Mouse (Mus musculus) neural tube, embryonic 11.5 days (tissue): ENCODE results near the gene Amacr. TPM values are rescaled to one million over a fixed set of nuclear protein-coding genes. Genes with fewer than 3 reads are reported as not detected.
"Not testable (repeated sequence)": the region's sequence is repeated elsewhere in the genome, so short reads cannot be mapped to it uniquely, and the experiment has no call there.

Experiments
- ATAC-seq: fragments of 200-750 bp; cut with Nextera tagmentation; 2 replicates; pipeline ENCODE4 v1.8.0; 2017; ENCODE audit warnings: moderate number of reproducible peaks, mild to moderate bottlenecking, moderate TSS enrichment, moderate library complexity; ENCODE audit not compliant: insufficient read depth, low FRiP score, low TSS enrichment
- DNase-seq: peaks from one replicate; pipeline ENCODE4 v3.0.0-alpha.2; 2015; ENCODE audit warnings: low spot score
- H3K27ac ChIP-seq: fragments of 300-500 bp; sonication (generic); 2 replicates; pipeline ENCODE4 v1.5.1; 2014; ENCODE audit warnings: low read depth, mild to moderate bottlenecking, low read length
- H3K27me3 ChIP-seq: fragments of 300-500 bp; sonication (generic); 2 replicates; pipeline ENCODE4 v1.6.1; 2014; ENCODE audit warnings: mild to moderate bottlenecking, low read length, mixed read lengths; ENCODE audit not compliant: control insufficient read depth, insufficient read depth
- H3K36me3 ChIP-seq: fragments of 300-500 bp; sonication (generic); 2 replicates; pipeline ENCODE4 v1.6.1; 2014; ENCODE audit warnings: mild to moderate bottlenecking, low read length, moderate library complexity, mixed read lengths; ENCODE audit not compliant: control insufficient read depth, insufficient read depth
- H3K4me1 ChIP-seq: fragments of 300-500 bp; sonication (generic); 2 replicates; pipeline ENCODE4 v1.6.1; 2014; ENCODE audit warnings: low read length, mixed read lengths; ENCODE audit not compliant: control insufficient read depth, insufficient read depth
- H3K4me2 ChIP-seq: fragments of 300-500 bp; sonication (generic); 2 replicates; pipeline ENCODE4 v1.6.1; 2014; ENCODE audit warnings: low read depth, mild to moderate bottlenecking, moderate library complexity
- H3K4me3 ChIP-seq: fragments of 300-500 bp; sonication (generic); 2 replicates; pipeline ENCODE4 v1.5.1; 2014; ENCODE audit warnings: low read depth, low read length
- H3K9ac ChIP-seq: fragments of 300-500 bp; sonication (generic); 2 replicates; pipeline ENCODE4 v1.6.1; 2014; ENCODE audit warnings: mild to moderate bottlenecking, low read length
- H3K9me3 ChIP-seq: fragments of 300-500 bp; sonication (generic); 2 replicates; pipeline ENCODE4 v1.6.1; 2016; ENCODE audit warnings: low read length; ENCODE audit not compliant: control insufficient read depth
- WGBS: fragments of 180-500 bp; shearing (Covaris S2); extraction: QIAGEN DNeasy Blood & Tissue Kit; methylation state at CpG from one replicate; pipeline ENCODE4 v1.1.7; 2014; 5-methylcytosine and 5-hydroxymethylcytosine counted together
- polyA plus RNA-seq: library from polyadenylated mRNA; unstranded; fragments of >200 nt; fragmentation: Nextera tagmentation; extraction: Ambion mirVana; gene quantifications from 2 replicates; pipeline ENCODE4 v1.2.1, GENCODE M21; 2014

Amacr gene
- polyA plus RNA-seq, 1 experiment from 2014 or later, result 16.2 TPM

DNA sequence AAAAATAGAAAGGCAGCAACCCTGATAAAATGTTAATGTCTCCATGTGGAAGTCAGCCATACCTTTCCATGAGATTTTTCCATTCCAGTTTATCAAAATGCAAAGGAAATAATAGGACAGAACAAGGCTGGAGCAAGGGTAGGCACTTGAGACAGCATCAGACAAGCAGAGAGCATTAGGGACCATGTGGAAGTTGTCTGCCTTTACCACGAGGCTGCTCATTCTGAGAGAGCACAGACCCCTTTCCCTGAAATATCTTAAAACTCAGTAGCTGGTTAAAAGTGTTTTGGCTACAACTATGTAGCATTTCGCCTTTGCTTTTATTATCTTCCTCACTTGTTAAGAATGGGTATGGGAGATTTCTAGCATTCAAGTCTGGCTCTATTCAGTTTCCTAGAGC lies 844 bp upstream of the Amacr start:
- Histone ChIP-seq H3K27ac (no peak overlapping the region), H3K4me2 (peak overlapping the region; percentile 61), H3K9ac (no peak overlapping the region), H3K9me3 (no peaks in the 10 kb centered on the region), H3K27me3 (no peaks in the 10 kb centered on the region), H3K4me3 (no peak overlapping the region; the same call in 1 of the 2 replicates), H3K36me3 (no peaks in the 10 kb centered on the region), H3K4me1 (peaks cover 3% of the 10 kb centered on the region; the same call in 1 of the 2 replicates)
- ATAC-seq (no peak), DNase-seq (no peak)
- 72% methylated on average over 2 of the region's 2 CpGs for WGBS

DNA sequence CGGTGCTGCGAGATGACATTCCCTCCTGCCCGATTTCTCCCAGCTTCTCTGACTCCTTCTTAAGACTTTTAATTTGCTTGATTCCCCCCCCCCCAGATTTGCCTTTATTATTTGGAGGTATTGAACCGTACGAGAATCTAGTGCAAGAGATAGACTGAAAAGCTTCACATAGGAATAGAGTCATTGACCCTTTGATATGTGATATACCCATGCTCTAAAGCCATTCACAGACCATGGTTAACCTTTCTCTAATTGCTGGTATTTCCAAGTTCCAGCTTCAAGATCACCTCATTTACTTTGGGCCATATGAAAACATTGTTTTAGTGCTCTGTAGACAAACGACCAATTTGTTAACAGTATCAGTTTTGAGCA lies 494 bp downstream of the Amacr start:
- Histone ChIP-seq H3K9me3 (no peaks in the 10 kb centered on the region), H3K27me3 (no peaks in the 10 kb centered on the region), H3K4me3 (peak overlapping the region; percentile 71), H3K36me3 (no peaks in the 10 kb centered on the region), H3K4me2 (peak overlapping the region; percentile 61), H3K27ac (no peak overlapping the region), H3K9ac (peak overlapping the region; percentile 74), H3K4me1 (peaks cover 3% of the 10 kb centered on the region; the same call in 1 of the 2 replicates)
- WGBS, result 8% methylated on average over 6 of the region's 6 CpGs
- ATAC-seq, result peak; percentile 45
- no peak for DNase-seq

DNA sequence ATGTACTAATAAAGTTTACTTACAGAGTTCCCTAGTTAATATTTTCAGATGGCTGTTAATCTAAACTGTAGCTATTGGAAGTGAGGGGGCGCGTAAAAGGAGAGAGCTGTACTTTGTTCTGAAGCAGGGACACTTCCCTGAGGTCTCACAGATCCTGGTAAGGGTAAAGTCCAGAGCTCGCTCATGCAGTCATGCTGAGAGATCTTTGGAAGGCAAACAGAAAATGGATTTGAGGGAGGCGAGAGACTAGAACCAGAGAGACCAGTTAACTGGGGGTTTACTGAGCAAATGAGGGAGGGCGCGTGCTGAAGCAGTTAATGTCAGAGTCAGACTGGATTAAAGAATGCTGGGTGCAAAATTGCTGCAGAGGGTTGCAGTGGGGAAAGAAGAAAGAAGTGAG lies 4.2 kb downstream of the Amacr start:
- Histone ChIP-seq H3K4me3 (no peak overlapping the region), H3K9me3 (no peaks in the 10 kb centered on the region), H3K4me2 (no peak overlapping the region), H3K4me1 (peaks cover 3% of the 10 kb centered on the region; the same call in 1 of the 2 replicates), H3K36me3 (no peaks in the 10 kb centered on the region), H3K9ac (no peak overlapping the region), H3K27me3 (no peaks in the 10 kb centered on the region), H3K27ac (no peak overlapping the region)
- WGBS, result 88% methylated on average over 6 of the region's 6 CpGs
- DNase-seq, result no peak
- ATAC-seq, result no peak

DNA sequence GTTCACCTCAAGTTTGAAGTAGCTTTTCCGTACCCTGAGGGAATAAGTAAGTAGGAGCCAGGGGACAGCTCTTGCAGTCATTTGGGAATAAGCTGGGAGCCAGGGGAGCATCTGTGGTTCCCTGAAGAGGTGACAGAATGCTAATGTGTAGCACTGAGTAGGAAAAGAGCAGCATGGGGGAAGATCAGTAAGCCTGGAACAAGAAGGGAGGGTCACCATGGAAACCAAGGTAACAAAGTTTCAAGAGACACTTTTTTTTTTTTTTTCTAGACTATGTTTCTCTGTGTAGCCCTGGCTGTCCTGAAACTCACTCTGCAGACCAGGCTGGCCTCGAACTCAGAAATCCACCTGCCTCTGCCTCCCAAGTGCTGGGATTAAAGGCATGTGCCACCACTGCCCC lies 4.9 kb downstream of the Amacr start:
- H3K9me3 ChIP-seq, DNase-seq, H3K27me3 ChIP-seq, H3K27ac ChIP-seq, H3K4me3 ChIP-seq, H3K4me1 ChIP-seq, H3K4me2 ChIP-seq, ATAC-seq, H3K9ac ChIP-seq, H3K36me3 ChIP-seq: not testable (repeated sequence)
- whole genome bisulfite sequencing, result 64% methylated on average over 2 of the region's 2 CpGs

DNA sequence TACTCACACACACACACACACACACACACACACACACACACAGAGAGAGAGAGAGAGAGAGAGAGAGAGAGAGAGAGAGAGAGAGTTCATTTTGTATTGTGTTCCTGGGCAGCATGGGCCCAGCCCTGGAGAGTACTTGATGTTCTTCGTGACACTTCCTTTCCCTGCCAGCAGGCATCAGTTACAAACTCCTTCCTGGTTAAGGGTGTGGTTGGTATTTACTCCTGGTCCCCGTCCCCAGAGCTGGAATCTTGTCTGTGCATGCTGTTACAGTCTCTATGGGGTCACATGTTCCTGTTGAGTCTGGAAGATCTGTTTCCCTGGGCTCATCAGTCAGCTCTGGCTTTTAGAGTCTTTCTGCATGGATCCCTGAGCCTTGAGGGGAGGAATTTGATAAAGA lies 8.9 kb downstream of the Amacr start:
- H3K4me2 ChIP-seq, result no peak overlapping the region
- no peak overlapping the region for H3K4me3 ChIP-seq
- ATAC-seq (no peak), DNase-seq (no peak)
- H3K9ac ChIP-seq, result no peak overlapping the region
- no peaks in the 10 kb centered on the region for H3K9me3 ChIP-seq
- no peaks in the 10 kb centered on the region for H3K36me3 ChIP-seq
- no peaks in the 10 kb centered on the region for H3K4me1 ChIP-seq
- H3K27ac ChIP-seq, result no peak overlapping the region
- 69% methylated on average over 2 of the region's 2 CpGs for WGBS
- H3K27me3 ChIP-seq, result no peaks in the 10 kb centered on the region

DNA sequence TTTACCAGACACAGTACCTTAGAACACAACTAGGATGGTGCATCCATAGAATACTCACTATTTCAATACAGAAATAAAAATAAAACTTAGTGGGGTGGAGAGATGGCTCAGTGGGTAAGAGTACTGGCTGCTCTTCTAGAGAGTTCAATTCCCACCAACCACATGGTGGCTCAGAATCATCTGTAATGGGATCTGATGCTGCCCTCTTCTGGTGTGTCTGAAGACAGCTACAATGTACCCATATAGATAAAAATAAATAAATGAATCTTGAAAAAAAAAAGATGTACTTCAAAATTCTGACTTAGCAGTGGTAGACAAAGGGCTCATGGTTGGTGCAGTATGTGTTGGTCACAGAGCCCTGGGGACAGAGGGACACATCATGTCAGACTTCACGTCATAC lies 10.0 kb downstream of the Amacr start:
- Histone ChIP-seq H3K4me2 (no peak overlapping the region), H3K27ac (no peak overlapping the region), H3K4me3 (no peak overlapping the region), H3K9ac (no peak overlapping the region), H3K36me3 (no peaks in the 10 kb centered on the region), H3K9me3 (no peaks in the 10 kb centered on the region), H3K27me3 (no peaks in the 10 kb centered on the region), H3K4me1 (no peaks in the 10 kb centered on the region)
- DNase-seq (no peak), ATAC-seq (no peak)
- WGBS, result 97% methylated on average over 1 of the region's 1 CpGs

DNA sequence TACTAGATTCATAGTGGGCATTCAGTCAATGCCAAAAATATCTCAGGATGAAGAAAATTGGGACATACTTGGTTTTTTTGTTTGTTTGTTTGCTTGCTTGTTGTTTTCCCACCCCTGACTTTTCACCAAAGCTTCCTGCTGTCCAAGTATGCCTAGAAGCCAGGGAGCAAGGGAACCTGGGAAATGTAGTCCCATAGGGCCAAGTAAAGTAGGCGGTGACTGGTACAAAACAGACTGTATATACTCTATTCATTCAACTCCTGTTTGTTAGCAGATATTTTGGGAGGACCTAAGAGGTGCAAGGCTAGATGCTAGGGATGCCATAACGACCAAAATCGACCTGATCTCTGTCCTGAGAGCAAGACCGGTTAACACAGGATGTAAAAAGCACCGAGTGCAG lies 18.3 kb downstream of the Amacr start:
- no peaks in the 10 kb centered on the region for H3K27me3 ChIP-seq
- ATAC-seq, result no peak
- no peaks in the 10 kb centered on the region for H3K9me3 ChIP-seq
- H3K4me3 ChIP-seq, result no peak overlapping the region
- no peaks in the 10 kb centered on the region for H3K4me1 ChIP-seq
- no peaks in the 10 kb centered on the region for H3K36me3 ChIP-seq
- no peak for DNase-seq
- no peak overlapping the region for H3K9ac ChIP-seq
- no peak overlapping the region for H3K27ac ChIP-seq
- WGBS, result 60% methylated on average over 5 of the region's 5 CpGs
- no peak overlapping the region for H3K4me2 ChIP-seq

DNA sequence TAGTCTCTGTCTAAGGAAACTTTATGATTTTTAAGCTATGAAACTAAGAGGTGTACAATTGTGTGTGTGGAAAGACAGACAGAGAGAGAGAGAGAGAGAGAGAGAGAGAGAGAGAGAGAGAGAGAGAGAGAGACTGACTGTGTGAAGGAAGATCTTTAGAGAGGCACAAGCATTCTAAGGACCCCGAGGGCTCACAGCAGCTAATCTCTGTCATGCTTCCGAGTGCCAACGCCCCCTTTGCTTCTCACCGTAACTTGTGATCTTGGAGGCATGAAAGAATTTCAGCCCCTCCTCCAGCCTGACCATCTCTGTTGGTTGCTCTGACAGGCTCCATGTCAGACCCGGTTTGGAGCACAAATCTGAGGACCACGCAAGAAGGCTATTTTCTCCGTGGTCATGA lies 18.9 kb downstream of the Amacr start, which contains the start of gene Slc45a2:
Gene Slc45a2 (plus strand): TSS at position 301 of the 400 bp plus-strand sequence.
- ATAC-seq, result no peak
- H3K9me3 ChIP-seq, result no peaks in the 10 kb centered on the region
- H3K36me3 ChIP-seq, result no peaks in the 10 kb centered on the region
- H3K4me3 ChIP-seq, result no peak within 1 kb of the TSS
- H3K4me1 ChIP-seq, result no peaks in the 10 kb centered on the region
- H3K27me3 ChIP-seq, result no peaks in the 10 kb centered on the region
- no peak for DNase-seq
- no peak within 1 kb of the TSS for H3K9ac ChIP-seq
- H3K4me2 ChIP-seq, result no peak within 1 kb of the TSS
- WGBS, result 74% methylated on average over 7 of the region's 7 CpGs
- no peak within 1 kb of the TSS for H3K27ac ChIP-seq

DNA sequence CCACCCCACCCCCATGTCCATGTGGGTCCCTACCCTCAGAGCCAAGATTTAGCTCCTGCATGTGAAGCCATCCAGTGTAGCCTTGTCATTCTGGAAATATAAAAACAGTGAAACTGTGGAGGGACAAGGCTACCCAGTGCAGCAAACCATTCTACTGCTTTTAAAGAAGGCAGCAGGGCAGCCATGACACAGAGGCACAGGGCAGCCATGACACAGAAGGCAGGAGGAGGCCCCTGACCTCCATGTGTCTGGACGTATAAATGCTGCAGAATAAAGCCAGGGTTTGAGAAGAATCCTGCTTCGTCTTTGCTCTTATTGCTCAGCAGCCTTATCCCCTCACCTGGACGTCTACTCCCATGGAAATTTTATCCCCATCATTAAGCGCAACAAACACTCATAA lies 22.2 kb downstream of the Amacr start:
- no peak overlapping the region for H3K4me3 ChIP-seq
- no peak overlapping the region for H3K27ac ChIP-seq
- H3K27me3 ChIP-seq, result no peaks in the 10 kb centered on the region
- no peak overlapping the region for H3K4me2 ChIP-seq
- H3K9me3 ChIP-seq, result no peaks in the 10 kb centered on the region
- no peaks in the 10 kb centered on the region for H3K4me1 ChIP-seq
- WGBS, result 88% methylated on average over 4 of the region's 4 CpGs
- no peak overlapping the region for H3K9ac ChIP-seq
- H3K36me3 ChIP-seq, result no peaks in the 10 kb centered on the region
- DNase-seq, result no peak
- ATAC-seq, result no peak
